Mouse (Mus musculus): Measurements from ENCODE around the gene Tmem100. TPM values are rescaled to one million over a fixed set of nuclear protein-coding genes. Genes with fewer than 3 reads are reported as not detected.

The Tmem100 gene
- 26.3 and 29.4 TPM in 2 replicates for polyA plus RNA-seq (2015; fragmentation: Nextera tagmentation; extraction: Ambion mirVana)

- H3K9me3 ChIP-seq: no peaks in the 10 kb centered on the region
- H3K4me2 ChIP-seq: peak within 1 kb of the TSS; percentile 69
- peak within 1 kb of the TSS; percentile 92 for H3K27ac ChIP-seq
- H3K4me3 ChIP-seq: peak within 1 kb of the TSS; percentile 54
- ATAC-seq (ENCODE audit: insufficient number of reproducible peaks, insufficient read depth, low FRiP score, low TSS enrichment, low read depth): no peak
- 37% methylated on average over 13 of the region's 13 CpGs for WGBS
- peaks cover 5% of the 10 kb centered on the region; the same call in 1 of the 2 replicates for H3K27me3 ChIP-seq
- peaks cover 3% of the 10 kb centered on the region; the same call in 1 of the 2 replicates for H3K36me3 ChIP-seq
- peak within 1 kb of the TSS; percentile 76 for H3K9ac ChIP-seq
- H3K4me1 ChIP-seq: peaks cover 74% of the 10 kb centered on the region
These were observed at the start of gene Tmem100 for GRCm38 (mm10) chr11:90029841-90030398. TSS of gene Tmem100 (plus strand) at chr11:90030348.

GRCm38 (mm10) chr11:89982918-89983317 lies 47.2 kb upstream of the Tmem100 start:
- Histone ChIP-seq H3K36me3 (no peaks in the 10 kb centered on the region), H3K4me3 (no peak overlapping the region), H3K4me1 (peaks cover 13% of the 10 kb centered on the region), H3K27ac (no peak overlapping the region), H3K9ac (no peak overlapping the region), H3K4me2 (no peak overlapping the region), H3K27me3 (no peaks in the 10 kb centered on the region), H3K9me3 (no peaks in the 10 kb centered on the region)
- WGBS: 73% methylated on average over 2 of the region's 2 CpGs
- ATAC-seq (ENCODE audit: insufficient number of reproducible peaks, insufficient read depth, low FRiP score, low TSS enrichment, low read depth): no peak

DNA sequence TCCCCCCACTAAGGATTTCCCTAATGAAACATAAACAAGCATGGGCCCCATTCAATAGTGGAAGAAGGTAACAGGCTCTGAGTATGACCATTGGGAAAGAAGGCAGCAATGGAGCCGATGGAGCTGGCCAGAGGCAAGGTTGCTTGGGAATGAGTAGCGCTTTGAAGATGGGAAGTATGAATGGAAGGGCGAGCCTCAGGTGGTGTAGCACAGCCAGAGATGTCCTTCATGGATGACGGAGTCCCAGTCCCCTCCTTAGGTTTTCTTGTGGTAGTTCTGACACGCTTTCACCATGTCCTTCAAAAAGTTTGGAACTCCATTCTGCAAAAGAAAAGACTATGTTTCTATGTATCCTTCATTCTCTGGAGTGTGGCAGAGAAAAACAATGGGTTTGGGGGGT lies 45.7 kb upstream of the Tmem100 start:
- Histone ChIP-seq H3K27ac (no peak overlapping the region), H3K36me3 (no peaks in the 10 kb centered on the region), H3K27me3 (no peaks in the 10 kb centered on the region), H3K4me2 (no peak overlapping the region), H3K4me1 (0 out of 2 replicates have a peak, but pooled peaks cover 3% of the 10 kb centered on the region), H3K9me3 (no peaks in the 10 kb centered on the region), H3K9ac (no peak overlapping the region), H3K4me3 (no peak overlapping the region)
- WGBS: 96% methylated on average over 5 of the region's 5 CpGs
- ATAC-seq (ENCODE audit: insufficient number of reproducible peaks, insufficient read depth, low FRiP score, low TSS enrichment, low read depth): no peak

- no peaks in the 10 kb centered on the region for H3K9me3 ChIP-seq
- H3K9ac ChIP-seq: no peak overlapping the region
- no peaks in the 10 kb centered on the region for H3K27me3 ChIP-seq
- no peak for ATAC-seq (ENCODE audit: insufficient number of reproducible peaks, insufficient read depth, low FRiP score, low TSS enrichment, low read depth)
- no peak overlapping the region for H3K4me3 ChIP-seq
- no peak overlapping the region for H3K27ac ChIP-seq
- H3K36me3 ChIP-seq: no peaks in the 10 kb centered on the region
- 66% methylated on average over 10 of the region's 10 CpGs for WGBS
- H3K4me2 ChIP-seq: no peak overlapping the region
- 0 out of 2 replicates have a peak, but pooled peaks cover 3% of the 10 kb centered on the region for H3K4me1 ChIP-seq
These were observed 44.7 kb upstream of the Tmem100 start for GRCm38 (mm10) chr11:89985200-89986187.

DNA sequence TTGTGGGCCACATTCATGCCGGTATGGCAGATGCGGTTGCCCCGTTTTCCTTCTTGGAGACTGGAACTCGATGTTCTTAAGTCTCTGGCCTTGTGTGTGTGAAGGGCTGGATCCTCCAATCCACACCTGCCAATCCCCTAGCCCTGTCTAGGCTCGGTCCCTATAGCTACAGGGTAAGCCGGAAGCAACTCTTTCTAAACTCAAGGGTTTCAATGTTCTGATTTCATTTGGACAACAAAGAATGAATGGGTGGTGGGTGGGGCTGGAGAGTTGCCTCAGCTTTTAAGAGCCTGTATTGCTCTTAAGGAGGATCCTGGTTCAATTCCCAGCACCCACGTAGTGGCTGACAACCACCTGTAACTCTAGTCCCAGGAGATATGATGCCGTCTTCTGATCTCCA lies 43.6 kb upstream of the Tmem100 start:
- Histone ChIP-seq H3K9me3 (no peaks in the 10 kb centered on the region), H3K4me2 (no peak overlapping the region), H3K4me1 (0 out of 2 replicates have a peak, but pooled peaks cover 3% of the 10 kb centered on the region), H3K27me3 (no peaks in the 10 kb centered on the region), H3K36me3 (no peaks in the 10 kb centered on the region), H3K9ac (no peak overlapping the region), H3K27ac (no peak overlapping the region), H3K4me3 (no peak overlapping the region)
- 90% methylated on average over 8 of the region's 8 CpGs for WGBS
- ATAC-seq (ENCODE audit: insufficient number of reproducible peaks, insufficient read depth, low FRiP score, low TSS enrichment, low read depth): no peak

DNA sequence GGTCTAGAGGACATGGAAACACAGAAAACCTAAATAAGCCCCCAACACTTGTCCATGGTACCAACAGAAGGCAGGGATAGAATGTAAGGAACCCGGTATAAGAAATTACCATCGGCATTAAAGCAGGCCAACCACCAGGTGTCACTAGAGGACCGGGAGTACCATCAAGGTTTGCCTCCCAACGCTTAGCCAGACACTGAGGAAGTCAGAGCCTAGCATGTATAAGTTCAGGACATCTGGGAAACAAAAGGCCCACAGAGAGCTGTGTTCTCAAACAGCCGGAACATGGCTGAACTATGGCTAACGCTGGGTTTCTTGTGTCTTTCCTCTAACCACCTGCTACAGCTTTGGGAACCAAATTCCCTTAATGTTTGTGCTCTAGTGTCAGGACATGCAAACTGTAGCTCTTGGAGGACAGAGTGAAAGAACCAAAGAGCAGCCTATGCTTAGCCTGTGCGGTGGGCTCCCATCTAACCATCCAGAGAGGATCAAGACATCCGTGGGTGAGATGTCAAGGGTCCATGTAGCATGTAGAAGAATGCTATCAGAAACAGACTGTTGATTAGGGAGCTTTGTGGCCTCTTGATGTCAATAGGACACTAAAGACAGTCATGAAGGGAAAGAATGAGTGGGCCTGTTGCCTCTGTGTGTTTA lies 41.1 kb upstream of the Tmem100 start:
- Histone ChIP-seq H3K36me3 (no peaks in the 10 kb centered on the region), H3K4me1 (0 out of 2 replicates have a peak, but pooled peaks cover 3% of the 10 kb centered on the region), H3K4me2 (no peak overlapping the region), H3K4me3 (no peak overlapping the region), H3K27me3 (no peaks in the 10 kb centered on the region), H3K9me3 (no peaks in the 10 kb centered on the region), H3K27ac (peak overlapping the region; percentile 44; the same call in 1 of the 2 replicates), H3K9ac (no peak overlapping the region)
- 0 out of 2 replicates have a peak, but pooled peaks have one; percentile 26 for ATAC-seq (ENCODE audit: insufficient number of reproducible peaks, insufficient read depth, low FRiP score, low TSS enrichment, low read depth)
- WGBS: 20% methylated on average over 8 of the region's 8 CpGs

DNA sequence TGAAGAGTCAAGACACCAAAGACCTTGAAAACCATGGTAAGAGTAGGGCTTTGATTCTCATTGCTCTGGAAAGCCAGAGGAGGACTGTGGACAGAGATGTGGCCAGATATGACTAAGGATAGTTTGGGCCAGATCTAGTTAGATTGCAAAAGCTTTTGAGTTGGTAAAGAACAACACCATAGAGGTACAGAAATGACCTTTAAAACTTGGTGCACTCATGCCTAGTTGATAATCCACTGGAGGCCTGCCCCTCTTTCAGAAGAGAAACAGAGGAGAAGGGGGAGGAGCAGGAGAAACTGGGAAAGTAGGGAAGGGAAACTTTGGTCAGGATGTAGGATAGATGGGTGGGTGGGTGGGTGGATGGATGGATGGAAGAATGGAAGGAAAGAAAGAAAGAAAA lies 38.5 kb upstream of the Tmem100 start:
- Histone ChIP-seq H3K36me3 (no peaks in the 10 kb centered on the region), H3K4me1 (no peaks in the 10 kb centered on the region), H3K4me3 (no peak overlapping the region), H3K27me3 (no peaks in the 10 kb centered on the region), H3K4me2 (no peak overlapping the region), H3K9me3 (no peaks in the 10 kb centered on the region), H3K9ac (no peak overlapping the region), H3K27ac (no peak overlapping the region)
- no peak for ATAC-seq (ENCODE audit: insufficient number of reproducible peaks, insufficient read depth, low FRiP score, low TSS enrichment, low read depth)

- ATAC-seq (ENCODE audit: insufficient number of reproducible peaks, insufficient read depth, low FRiP score, low TSS enrichment, low read depth): no peak
- no peak overlapping the region for H3K4me2 ChIP-seq
- no peaks in the 10 kb centered on the region for H3K27me3 ChIP-seq
- no peaks in the 10 kb centered on the region for H3K4me1 ChIP-seq
- no peak overlapping the region for H3K27ac ChIP-seq
- no peak overlapping the region for H3K9ac ChIP-seq
- H3K9me3 ChIP-seq: no peaks in the 10 kb centered on the region
- no peak overlapping the region for H3K4me3 ChIP-seq
- 88% methylated on average over 2 of the region's 2 CpGs for WGBS
- no peaks in the 10 kb centered on the region for H3K36me3 ChIP-seq
These were observed 35.4 kb upstream of the Tmem100 start for GRCm38 (mm10) chr11:89994706-89995105.

GRCm38 (mm10) chr11:89995596-89995995 lies 34.6 kb upstream of the Tmem100 start:
- Histone ChIP-seq H3K4me2 (no peak overlapping the region), H3K4me3 (no peak overlapping the region), H3K9me3 (no peaks in the 10 kb centered on the region), H3K36me3 (no peaks in the 10 kb centered on the region), H3K9ac (no peak overlapping the region), H3K4me1 (no peaks in the 10 kb centered on the region), H3K27ac (no peak overlapping the region), H3K27me3 (no peaks in the 10 kb centered on the region)
- ATAC-seq (ENCODE audit: insufficient number of reproducible peaks, insufficient read depth, low FRiP score, low TSS enrichment, low read depth): no peak
- 83% methylated on average over 5 of the region's 5 CpGs for WGBS

GRCm38 (mm10) chr11:89996406-89996805 lies 33.7 kb upstream of the Tmem100 start:
- Histone ChIP-seq H3K4me1 (no peaks in the 10 kb centered on the region), H3K27ac (no peak overlapping the region), H3K36me3 (no peaks in the 10 kb centered on the region), H3K4me3 (no peak overlapping the region), H3K4me2 (no peak overlapping the region), H3K27me3 (no peaks in the 10 kb centered on the region), H3K9me3 (no peaks in the 10 kb centered on the region), H3K9ac (no peak overlapping the region)
- ATAC-seq (ENCODE audit: insufficient number of reproducible peaks, insufficient read depth, low FRiP score, low TSS enrichment, low read depth): no peak
- WGBS: 91% methylated on average over 4 of the region's 4 CpGs

GRCm38 (mm10) chr11:89996856-89997255 lies 33.3 kb upstream of the Tmem100 start:
- Histone ChIP-seq H3K9ac (no peak overlapping the region), H3K27ac (no peak overlapping the region), H3K4me1 (peaks cover 3% of the 10 kb centered on the region), H3K27me3 (no peaks in the 10 kb centered on the region), H3K9me3 (no peaks in the 10 kb centered on the region), H3K36me3 (no peaks in the 10 kb centered on the region), H3K4me2 (no peak overlapping the region), H3K4me3 (no peak overlapping the region)
- 89% methylated on average over 7 of the region's 7 CpGs for WGBS
- no peak for ATAC-seq (ENCODE audit: insufficient number of reproducible peaks, insufficient read depth, low FRiP score, low TSS enrichment, low read depth)

Data from embryonic facial prominence, embryonic 13.5 days (tissue).